In the genomic region with DNA sequence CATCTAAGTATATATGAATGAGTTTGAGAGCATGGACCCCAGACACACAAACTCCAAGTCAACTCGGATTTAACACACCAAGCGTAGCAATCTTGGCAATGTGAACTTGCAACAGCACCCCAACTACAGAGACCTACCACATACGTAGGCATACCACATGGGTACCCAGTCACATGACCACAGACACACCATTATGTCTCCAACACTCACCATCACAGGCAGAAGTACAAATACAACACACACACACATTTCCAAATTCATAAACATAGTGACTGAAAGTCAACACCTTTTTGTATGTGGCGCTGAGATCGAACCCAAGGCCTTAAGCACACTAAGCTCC, we compare ENCODE assay signal across 8 mouse cellular contexts.
"Had no signal": no experiment of that assay in that cellular context is flagged by ENCODE, and none has a peak within 500 bp of the region (broad histone marks: within the 10 kb centered on the region; RNA-seq: fewer than 3 reads in every experiment).

No protein-coding gene starts in this region.

- H3K4me3 ChIP-seq: left cerebral cortex, adult 2 months; liver, embryonic 15.5 days; stomach, embryonic 15.5 days had no signal

- DNase-seq: kidney, postnatal 25 days; lung, postnatal 36 days; midbrain, embryonic 14.5 days; right cerebral cortex, postnatal 14 days had no signal

- H3K36me3 ChIP-seq: limb, embryonic 10.5 days; liver, embryonic 15.5 days; stomach, embryonic 15.5 days had no signal

- H3K27ac ChIP-seq: left cerebral cortex, adult 2 months; limb, embryonic 10.5 days; liver, embryonic 15.5 days; stomach, embryonic 15.5 days had no signal

- H3K9ac ChIP-seq: liver, embryonic 15.5 days; stomach, embryonic 15.5 days had no signal

- H3K9me3 ChIP-seq: limb, embryonic 10.5 days; liver, embryonic 15.5 days; stomach, embryonic 15.5 days had no signal
